Mouse (Mus musculus) retina, embryonic 14.5 days (tissue): ENCODE results near the gene Tspan9.
A peak's percentile ranks its signal among the peaks of the same experiment; 100 is the strongest.

Source experiments
- DNase-seq: peaks from one replicate; pipeline ENCODE4 v3.0.0-alpha.2; 2015; ENCODE audit warnings: low spot score

The Tspan9 gene

GRCm38 (mm10) chr6:128102296-128102999, 40.9 kb downstream of the Tspan9 start:
- DNase-seq: no peak

- no peak for DNase-seq
Measured at GRCm38 (mm10) chr6:128099871-128100270, 43.5 kb downstream of the Tspan9 start.

GRCm38 (mm10) chr6:128099190-128099589, 44.2 kb downstream of the Tspan9 start:
- no peak for DNase-seq

- no peak for DNase-seq
Measured at GRCm38 (mm10) chr6:128096521-128096920, 46.9 kb downstream of the Tspan9 start.

GRCm38 (mm10) chr6:128095906-128096305, 47.5 kb downstream of the Tspan9 start:
- no peak for DNase-seq

GRCm38 (mm10) chr6:128095131-128095530, 48.3 kb downstream of the Tspan9 start:
- DNase-seq: no peak

- DNase-seq: no peak
Measured at GRCm38 (mm10) chr6:128093856-128094628, 49.4 kb downstream of the Tspan9 start.

GRCm38 (mm10) chr6:128092621-128093020, 50.8 kb downstream of the Tspan9 start:
- no peak for DNase-seq

- DNase-seq: no peak
Measured at GRCm38 (mm10) chr6:128091833-128092166, 51.6 kb downstream of the Tspan9 start.

GRCm38 (mm10) chr6:128090985-128091832, 52.2 kb downstream of the Tspan9 start:
- peak; percentile 86 for DNase-seq

GRCm38 (mm10) chr6:128089770-128090702, 53.4 kb downstream of the Tspan9 start:
- DNase-seq: no peak

GRCm38 (mm10) chr6:128088746-128089523, 54.5 kb downstream of the Tspan9 start:
- no peak for DNase-seq

- no peak for DNase-seq
Measured at GRCm38 (mm10) chr6:128085488-128086066, 57.8 kb downstream of the Tspan9 start.

GRCm38 (mm10) chr6:128083305-128083704, 60.1 kb downstream of the Tspan9 start:
- DNase-seq: no peak

- no peak for DNase-seq
Measured at GRCm38 (mm10) chr6:128081781-128082180, 61.6 kb downstream of the Tspan9 start.

- no peak for DNase-seq
Measured at GRCm38 (mm10) chr6:128081293-128081692, 62.1 kb downstream of the Tspan9 start.

GRCm38 (mm10) chr6:128079576-128080224, 63.7 kb downstream of the Tspan9 start:
- DNase-seq: no peak

- DNase-seq: no peak
Measured at GRCm38 (mm10) chr6:128078508-128078907, 64.9 kb downstream of the Tspan9 start.

- no peak for DNase-seq
Measured at GRCm38 (mm10) chr6:128076104-128077020, 67.0 kb downstream of the Tspan9 start.
